Mouse (Mus musculus): ENCODE measurements around the gene Retreg3. TPM values are rescaled to one million over a fixed set of nuclear protein-coding genes. Genes with fewer than 3 reads are reported as not detected.

Gene Retreg3
- polyA plus RNA-seq, 1 experiment, result 41.2 TPM

GRCm38 (mm10) chr11:101166357-101166756 lies 46.7 kb upstream of the Retreg3 start:
- peaks cover 31% of the 10 kb centered on the region for H3K36me3 ChIP-seq (ENCODE audit: control insufficient read depth, insufficient read depth)
- H3K27me3 ChIP-seq (ENCODE audit: control insufficient read depth, insufficient read depth, insufficient read length), result no peaks in the 10 kb centered on the region
- H3K79me2 ChIP-seq (ENCODE audit: control insufficient read depth, insufficient read depth), result peaks cover 24% of the 10 kb centered on the region
- H3ac ChIP-seq (ENCODE audit: control insufficient read depth, insufficient read length), result no peak overlapping the region
- TF ChIP-seq MYOD1 (IDR thresholded peaks at IDR 0.05; ENCODE audit: control insufficient read depth in 1 of 3, insufficient read length in 2 of 3, low read depth in 2 of 3) (no peak), USF1 (IDR thresholded peaks at IDR 0.05; ENCODE audit: low read depth) (no peak), TCF12 (IDR thresholded peaks at IDR 0.05; ENCODE audit: insufficient read depth, poor library complexity, severe bottlenecking) (no peak), CEBPB (IDR thresholded peaks at IDR 0.05; ENCODE audit: insufficient read depth, poor library complexity, severe bottlenecking) (no peak), MAX (IDR thresholded peaks at IDR 0.05; ENCODE audit: low read depth) (no peak), SRF (IDR thresholded peaks at IDR 0.05; ENCODE audit: control insufficient read depth, insufficient read length, low read depth) (no peak), POLR2A (IDR thresholded peaks at IDR 0.05; ENCODE audit: insufficient read length, low read depth) (no peak), POLR2AphosphoS2 (IDR thresholded peaks at IDR 0.05; ENCODE audit: insufficient read length, low read depth) (no peak), MYOG (IDR thresholded peaks at IDR 0.05; ENCODE audit: control insufficient read depth in 1 of 3, insufficient read depth in 1 of 3, insufficient read length in 2 of 3, low read depth in 2 of 3) (no peak), E2F4 (IDR thresholded peaks at IDR 0.05; ENCODE audit: insufficient read depth) (no peak), REST (IDR thresholded peaks at IDR 0.05; ENCODE audit: insufficient read depth, insufficient read length) (no peak), TCF3 (IDR thresholded peaks at IDR 0.05; ENCODE audit: insufficient read length, low read depth) (no peak)
- H3K4me3 ChIP-seq, result no peak overlapping the region
- no peak overlapping the region for H3K4me2 ChIP-seq (ENCODE audit: low read depth)

- H3K79me2 ChIP-seq (ENCODE audit: control insufficient read depth, insufficient read depth), result peaks cover 16% of the 10 kb centered on the region
- TF ChIP-seq TCF12 (IDR thresholded peaks at IDR 0.05; ENCODE audit: insufficient read depth, poor library complexity, severe bottlenecking) (no peak), MYOD1 (IDR thresholded peaks at IDR 0.05; ENCODE audit: control insufficient read depth in 1 of 3, insufficient read length in 2 of 3, low read depth in 2 of 3) (no peak), MAX (IDR thresholded peaks at IDR 0.05; ENCODE audit: low read depth) (no peak), SRF (IDR thresholded peaks at IDR 0.05; ENCODE audit: control insufficient read depth, insufficient read length, low read depth) (no peak), POLR2A (IDR thresholded peaks at IDR 0.05; ENCODE audit: insufficient read length, low read depth) (no peak), REST (IDR thresholded peaks at IDR 0.05; ENCODE audit: insufficient read depth, insufficient read length) (no peak), USF1 (IDR thresholded peaks at IDR 0.05; ENCODE audit: low read depth) (no peak), POLR2AphosphoS2 (IDR thresholded peaks at IDR 0.05; ENCODE audit: insufficient read length, low read depth) (no peak), E2F4 (IDR thresholded peaks at IDR 0.05; ENCODE audit: insufficient read depth) (no peak), TCF3 (IDR thresholded peaks at IDR 0.05; ENCODE audit: insufficient read length, low read depth) (no peak), MYOG (IDR thresholded peaks at IDR 0.05; ENCODE audit: control insufficient read depth in 1 of 3, insufficient read depth in 1 of 3, insufficient read length in 2 of 3, low read depth in 2 of 3) (no peak), CEBPB (IDR thresholded peaks at IDR 0.05; ENCODE audit: insufficient read depth, poor library complexity, severe bottlenecking) (no peak)
- peaks cover 31% of the 10 kb centered on the region for H3K36me3 ChIP-seq (ENCODE audit: control insufficient read depth, insufficient read depth)
- H3ac ChIP-seq (ENCODE audit: control insufficient read depth, insufficient read length), result no peak overlapping the region
- no peak overlapping the region for H3K4me3 ChIP-seq
- no peak overlapping the region for H3K4me2 ChIP-seq (ENCODE audit: low read depth)
- no peaks in the 10 kb centered on the region for H3K27me3 ChIP-seq (ENCODE audit: control insufficient read depth, insufficient read depth, insufficient read length)
Observed at GRCm38 (mm10) chr11:101164677-101165580, 45.2 kb upstream of the Retreg3 start.

GRCm38 (mm10) chr11:101164351-101164665 lies 44.6 kb upstream of the Retreg3 start:
- H3K36me3 ChIP-seq (ENCODE audit: control insufficient read depth, insufficient read depth), result peaks cover 31% of the 10 kb centered on the region
- H3ac ChIP-seq (ENCODE audit: control insufficient read depth, insufficient read length), result no peak overlapping the region
- H3K27me3 ChIP-seq (ENCODE audit: control insufficient read depth, insufficient read depth, insufficient read length), result no peaks in the 10 kb centered on the region
- H3K4me2 ChIP-seq (ENCODE audit: low read depth), result no peak overlapping the region
- TF ChIP-seq SRF (IDR thresholded peaks at IDR 0.05; ENCODE audit: control insufficient read depth, insufficient read length, low read depth) (no peak), POLR2A (IDR thresholded peaks at IDR 0.05; ENCODE audit: insufficient read length, low read depth) (no peak), POLR2AphosphoS2 (IDR thresholded peaks at IDR 0.05; ENCODE audit: insufficient read length, low read depth) (no peak), TCF12 (IDR thresholded peaks at IDR 0.05; ENCODE audit: insufficient read depth, poor library complexity, severe bottlenecking) (no peak), USF1 (IDR thresholded peaks at IDR 0.05; ENCODE audit: low read depth) (no peak), CEBPB (IDR thresholded peaks at IDR 0.05; ENCODE audit: insufficient read depth, poor library complexity, severe bottlenecking) (no peak), MAX (IDR thresholded peaks at IDR 0.05; ENCODE audit: low read depth) (no peak), MYOD1 (IDR thresholded peaks at IDR 0.05; ENCODE audit: control insufficient read depth in 1 of 3, insufficient read length in 2 of 3, low read depth in 2 of 3) (no peak), E2F4 (IDR thresholded peaks at IDR 0.05; ENCODE audit: insufficient read depth) (no peak), REST (IDR thresholded peaks at IDR 0.05; ENCODE audit: insufficient read depth, insufficient read length) (no peak), MYOG (IDR thresholded peaks at IDR 0.05; ENCODE audit: control insufficient read depth in 1 of 3, insufficient read depth in 1 of 3, insufficient read length in 2 of 3, low read depth in 2 of 3) (no peak), TCF3 (IDR thresholded peaks at IDR 0.05; ENCODE audit: insufficient read length, low read depth) (no peak)
- H3K79me2 ChIP-seq (ENCODE audit: control insufficient read depth, insufficient read depth), result peaks cover 10% of the 10 kb centered on the region
- no peak overlapping the region for H3K4me3 ChIP-seq

DNA sequence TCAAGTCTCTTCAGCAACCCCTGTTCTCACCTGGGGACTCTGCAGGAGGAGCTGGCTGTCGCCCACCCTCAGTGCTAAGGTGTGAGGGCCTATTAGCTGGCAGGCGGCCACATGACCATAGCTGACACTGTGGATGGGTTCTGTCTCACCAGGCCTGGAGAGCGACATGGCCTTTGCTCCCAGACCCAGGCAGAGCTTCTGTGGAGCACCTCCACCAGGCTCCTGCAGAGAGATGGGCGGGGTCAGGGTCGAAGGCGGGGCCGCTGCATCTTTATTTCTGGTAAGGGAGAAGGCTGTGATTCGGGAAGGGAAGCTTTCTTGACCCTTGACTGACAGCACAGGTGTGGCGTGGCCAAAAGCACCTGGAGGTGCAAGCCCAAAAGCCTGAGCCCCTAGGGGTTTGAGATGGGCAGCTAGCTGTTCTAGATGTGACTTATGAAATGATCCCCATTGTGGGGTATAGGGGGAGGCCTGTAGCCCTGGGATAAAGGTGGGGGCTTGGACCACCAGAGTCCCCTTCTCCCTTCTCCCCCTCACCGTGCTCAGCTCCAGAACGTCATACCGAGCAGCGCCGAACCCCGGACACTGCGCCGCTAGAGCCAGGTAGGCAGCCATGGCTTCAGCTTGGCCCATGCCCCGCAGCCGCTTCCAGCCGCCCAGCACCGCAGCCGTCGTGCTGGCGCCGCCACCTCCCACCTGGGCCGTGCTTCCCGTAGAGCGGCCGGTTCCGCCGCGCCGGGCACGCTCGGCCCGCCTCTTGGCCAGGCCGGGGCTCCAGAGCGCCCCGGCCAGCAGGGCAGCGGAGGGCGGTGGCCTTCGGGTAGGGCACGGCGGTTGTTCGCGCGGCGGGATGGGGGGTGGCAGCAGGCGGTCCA lies 44.0 kb upstream of the Retreg3 start:
- H3K4me3 ChIP-seq, result no peak overlapping the region

More for the DNA sequence above, 44.0 kb upstream of the Retreg3 start:
- peaks cover 31% of the 10 kb centered on the region for H3K36me3 ChIP-seq (ENCODE audit: control insufficient read depth, insufficient read depth)
- peak overlapping the region; percentile 67 for H3K4me2 ChIP-seq (ENCODE audit: low read depth)
- H3ac ChIP-seq (ENCODE audit: control insufficient read depth, insufficient read length), result no peak overlapping the region
- TF ChIP-seq TCF3 (IDR thresholded peaks at IDR 0.05; ENCODE audit: insufficient read length, low read depth) (no peak), CEBPB (IDR thresholded peaks at IDR 0.05; ENCODE audit: insufficient read depth, poor library complexity, severe bottlenecking) (no peak), SRF (IDR thresholded peaks at IDR 0.05; ENCODE audit: control insufficient read depth, insufficient read length, low read depth) (no peak), MYOD1 (IDR thresholded peaks at IDR 0.05; ENCODE audit: control insufficient read depth in 1 of 3, insufficient read length in 2 of 3, low read depth in 2 of 3) (no peak)
- H3K79me2 ChIP-seq (ENCODE audit: control insufficient read depth, insufficient read depth), result peaks cover 4% of the 10 kb centered on the region
- no peaks in the 10 kb centered on the region for H3K27me3 ChIP-seq (ENCODE audit: control insufficient read depth, insufficient read depth, insufficient read length)

All from myocyte (in vitro differentiated cells).